Mouse (Mus musculus): ENCODE measurements around the gene Rcsd1.

The Rcsd1 gene

DNA sequence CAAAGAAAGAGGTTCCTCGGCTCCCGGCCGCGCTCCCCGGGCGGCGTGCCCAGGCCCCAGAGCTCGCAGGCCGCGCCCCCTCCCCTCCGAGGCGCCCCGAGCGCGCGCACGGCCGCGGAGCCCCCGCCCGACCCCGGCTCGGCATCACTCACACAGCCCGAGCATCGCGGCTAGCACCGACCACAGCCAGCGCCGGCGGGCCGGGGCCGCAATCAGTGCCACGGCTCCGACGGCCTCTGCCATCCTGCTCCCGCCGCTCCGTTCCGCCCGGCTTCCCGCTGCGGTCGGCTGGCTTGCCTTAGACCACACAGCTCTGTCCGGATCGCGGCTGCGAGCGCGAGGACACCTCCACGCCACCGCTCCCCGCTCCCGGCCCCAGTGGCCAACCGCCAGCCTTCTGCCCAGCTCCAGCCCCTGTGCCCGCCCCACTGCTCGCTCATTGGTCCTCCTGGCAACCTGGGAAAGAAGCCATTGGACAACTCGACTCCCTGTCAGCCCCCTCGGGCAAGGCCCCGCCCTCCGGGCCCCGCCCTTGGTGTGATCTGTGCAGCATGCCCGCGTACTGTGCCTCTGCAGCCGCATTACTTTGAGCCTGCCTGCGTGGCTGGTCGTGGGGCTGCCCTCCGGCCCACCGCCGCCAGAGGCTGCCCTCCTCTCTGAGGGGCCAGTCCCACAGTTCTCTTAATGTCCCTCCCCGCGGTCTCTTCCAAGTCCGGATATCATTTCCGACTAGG lies 75.2 kb downstream of the Rcsd1 start, which contains the start of gene Mpzl1:
Mpzl1 (minus strand) TSS at position 388 of the 734 bp plus-strand sequence.
- in situ Hi-C loops (cut with MboI, MseI), result loop anchor here (5.0 kb wide), 1 partner anchor 37 kb away; no protein-coding TSS in a partner anchor

- in situ Hi-C loops (cut with MboI, MseI), result loop anchor here (5.0 kb wide), 1 partner anchor 36 kb away; no protein-coding TSS in a partner anchor
These were observed 76.2 kb downstream of the Rcsd1 start for GRCm38 (mm10) chr1:165633345-165633744.

DNA sequence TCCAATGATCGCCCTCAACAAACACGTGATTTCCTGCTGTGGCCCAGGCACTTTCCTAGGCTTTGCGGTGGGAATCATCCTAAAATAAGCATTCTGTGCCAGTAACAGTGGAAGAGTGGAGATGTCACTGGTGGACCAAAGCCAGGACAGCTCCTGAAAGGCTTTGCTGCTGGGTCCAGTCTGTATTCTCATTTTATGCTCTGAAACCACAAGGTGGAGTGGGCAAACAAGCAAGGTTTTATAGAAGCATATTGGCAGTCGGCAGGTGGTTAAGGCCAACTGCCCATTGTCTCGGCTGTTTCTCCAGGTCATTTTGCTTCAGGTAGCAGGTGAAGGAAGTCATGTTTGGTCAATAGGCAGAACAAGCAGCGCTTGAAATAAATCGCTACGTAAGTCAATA lies 78.4 kb downstream of the Rcsd1 start:
- in situ Hi-C loops (cut with MboI, MseI), result loop anchor here (5.0 kb wide), 1 partner anchor 34 kb away; no protein-coding TSS in a partner anchor

GRCm38 (mm10) chr1:165629975-165630374 lies 79.6 kb downstream of the Rcsd1 start:
- in situ Hi-C loops (cut with MboI, MseI), result loop anchor here (5.0 kb wide), 1 partner anchor 33 kb away; no protein-coding TSS in a partner anchor

- in situ Hi-C loops (cut with MboI, MseI), result no loop called here
These were observed 81.0 kb downstream of the Rcsd1 start for GRCm38 (mm10) chr1:165628603-165629002.

DNA sequence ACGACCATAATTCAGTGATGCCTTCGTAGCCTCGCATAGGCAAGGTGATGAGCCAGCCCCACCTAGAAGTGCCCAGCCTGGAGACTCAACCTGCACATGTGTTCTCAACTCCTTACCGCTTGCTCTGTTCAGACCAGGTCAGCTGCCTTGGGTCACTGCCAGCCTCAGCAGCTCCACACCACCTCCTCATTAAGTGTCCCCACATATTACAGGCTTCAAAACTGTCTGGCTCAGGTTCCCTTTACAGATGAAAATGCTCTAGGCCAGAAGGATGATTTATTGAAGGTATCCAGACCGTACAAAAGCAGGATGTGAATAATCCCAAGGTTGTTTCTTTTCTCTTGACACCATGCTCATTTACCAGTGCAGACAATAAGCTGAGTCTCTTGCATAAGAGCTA lies 83.7 kb downstream of the Rcsd1 start:
- in situ Hi-C loops (cut with MboI, MseI), result no loop called here

DNA sequence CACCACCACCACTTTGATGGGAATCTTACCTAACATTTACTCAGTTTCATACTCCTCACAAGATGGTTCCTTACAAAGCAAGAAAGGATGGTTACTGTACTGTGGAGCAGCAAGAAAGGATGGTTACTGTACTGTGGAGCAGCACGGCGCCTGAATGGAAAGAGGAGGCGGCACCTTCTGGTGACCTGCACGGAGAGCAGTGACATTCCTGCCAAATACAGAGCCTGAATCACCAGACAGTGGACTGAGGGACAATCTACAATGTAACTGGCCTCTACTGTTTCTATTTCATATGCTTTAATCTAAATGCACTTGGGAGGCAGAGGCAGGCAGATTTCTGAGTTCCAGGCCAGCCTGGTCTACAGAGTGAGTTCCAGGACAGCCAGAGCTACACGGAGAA lies 84.5 kb downstream of the Rcsd1 start:
- in situ Hi-C loops (cut with MboI, MseI), result no loop called here

GRCm38 (mm10) chr1:165618201-165618624 lies 91.3 kb downstream of the Rcsd1 start:
- in situ Hi-C loops (cut with MboI, MseI), result no loop called here

DNA sequence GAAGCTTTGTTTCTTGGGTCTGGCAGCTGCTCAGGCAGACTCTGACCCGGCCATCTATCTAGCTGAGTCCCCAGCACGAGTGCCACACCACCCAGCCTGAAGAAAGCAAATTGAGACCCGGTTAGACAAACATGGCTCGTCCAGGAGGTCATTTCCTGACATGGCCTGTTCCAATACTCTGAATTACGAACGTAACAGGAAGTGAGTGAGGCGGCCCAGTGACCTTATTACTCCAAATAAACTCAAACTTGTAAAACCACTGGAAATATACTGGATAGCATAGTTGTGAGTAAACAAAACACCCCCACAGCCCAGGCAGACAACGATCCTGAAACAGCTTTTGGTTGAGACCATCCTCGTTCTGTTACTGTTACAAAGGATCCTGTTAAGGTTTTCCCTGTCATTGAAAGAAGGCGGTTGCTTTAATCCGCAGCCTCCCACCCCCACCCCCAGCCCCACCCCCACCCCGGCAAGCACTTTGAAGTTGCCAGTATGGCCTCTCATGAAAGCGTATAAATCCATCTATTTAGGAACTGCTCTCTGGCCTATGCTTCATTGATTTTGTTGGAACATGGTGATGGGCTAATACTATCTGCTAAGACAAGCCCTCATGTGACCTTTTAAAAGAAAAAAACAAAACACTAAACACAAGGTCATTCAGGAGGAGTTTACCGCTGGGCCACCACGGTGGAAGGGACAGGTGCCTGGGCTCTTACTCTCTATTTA lies 92.2 kb downstream of the Rcsd1 start:
- in situ Hi-C loops (cut with MboI, MseI), result no loop called here

GRCm38 (mm10) chr1:165616652-165617051 lies 92.9 kb downstream of the Rcsd1 start:
- in situ Hi-C loops (cut with MboI, MseI), result no loop called here

DNA sequence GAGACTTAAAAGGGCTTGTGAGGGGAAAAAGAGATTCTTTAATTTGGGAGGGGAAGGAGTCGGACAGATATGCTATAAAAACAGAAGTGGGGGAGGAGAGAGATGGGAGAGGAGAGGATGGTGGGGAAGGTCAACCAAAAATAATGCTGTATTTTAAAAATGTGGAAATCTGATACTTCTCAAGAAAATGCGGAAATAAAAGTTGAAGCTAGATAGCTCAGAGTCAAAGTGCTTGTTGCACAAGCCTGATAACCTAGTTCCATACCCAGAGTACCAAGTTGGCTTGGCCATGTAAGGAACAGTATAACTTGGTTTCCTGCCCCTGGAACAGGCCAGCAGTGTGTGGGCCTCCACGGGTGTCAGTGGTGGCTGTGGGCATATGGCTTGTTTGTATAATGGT lies 94.8 kb downstream of the Rcsd1 start:
- in situ Hi-C loops (cut with MboI, MseI), result no loop called here

- in situ Hi-C loops (cut with MboI, MseI), result no loop called here
These were observed 95.6 kb downstream of the Rcsd1 start for GRCm38 (mm10) chr1:165613926-165614325.

DNA sequence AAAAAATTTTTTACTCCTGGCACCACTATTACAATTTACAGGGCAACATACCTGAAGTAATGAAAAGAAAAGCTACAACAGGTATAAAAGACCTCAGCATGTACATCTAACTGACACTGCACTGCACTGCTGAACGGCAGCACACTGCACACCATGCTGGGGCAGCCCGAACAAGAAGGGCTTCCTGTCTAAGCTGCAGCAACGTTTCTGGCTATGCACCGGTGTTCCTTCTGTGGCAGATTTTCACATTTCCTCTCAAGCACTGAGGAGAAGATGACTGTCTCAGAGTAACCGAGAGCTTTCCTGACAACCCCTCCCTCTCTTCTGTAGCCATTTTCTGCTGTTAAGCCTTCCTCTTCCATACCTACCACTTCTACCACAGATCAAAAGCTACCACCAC lies 96.8 kb downstream of the Rcsd1 start:
- in situ Hi-C loops (cut with MboI, MseI), result no loop called here

GRCm38 (mm10) chr1:165610321-165610999 lies 99.1 kb downstream of the Rcsd1 start:
- in situ Hi-C loops (cut with MboI, MseI), result no loop called here

DNA sequence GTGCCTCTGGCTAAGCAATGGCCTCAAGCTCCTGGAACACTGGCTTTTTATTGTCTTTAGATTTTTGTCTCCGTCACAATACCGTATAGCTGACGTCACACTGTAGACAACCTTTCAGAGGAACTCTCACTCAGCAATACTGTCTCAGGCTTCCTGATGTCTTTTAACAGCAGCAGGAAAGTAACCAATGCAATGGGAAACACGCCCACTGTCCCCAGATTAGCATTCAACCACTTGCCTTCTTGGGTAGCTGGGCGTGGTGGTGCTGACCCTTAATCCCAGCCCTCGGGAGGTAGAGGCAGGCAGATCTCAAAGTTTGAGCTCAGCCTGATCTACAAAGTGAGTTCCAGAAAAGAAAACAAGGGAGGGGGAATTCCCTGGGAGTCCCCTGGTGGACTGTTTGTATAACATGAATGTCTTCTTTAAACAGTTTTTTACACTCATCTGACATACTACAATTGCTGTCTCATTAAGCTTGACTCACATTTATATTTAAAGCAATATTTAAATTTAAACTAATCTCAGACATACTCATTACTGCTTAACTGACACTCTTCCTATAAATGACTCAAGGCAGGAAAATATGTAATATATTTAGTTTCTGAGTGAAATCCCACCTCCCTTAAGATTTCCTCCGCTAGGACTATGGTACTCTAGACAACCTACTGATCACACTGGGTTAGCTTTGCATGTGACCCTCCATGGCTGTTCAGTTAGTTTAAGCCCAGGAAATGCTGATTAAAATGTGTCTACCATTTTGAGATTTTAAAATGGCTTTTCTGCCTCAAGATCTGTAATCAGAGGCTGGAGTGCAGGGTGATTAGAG lies 99.8 kb downstream of the Rcsd1 start:
- in situ Hi-C loops (cut with MboI, MseI), result no loop called here

DNA sequence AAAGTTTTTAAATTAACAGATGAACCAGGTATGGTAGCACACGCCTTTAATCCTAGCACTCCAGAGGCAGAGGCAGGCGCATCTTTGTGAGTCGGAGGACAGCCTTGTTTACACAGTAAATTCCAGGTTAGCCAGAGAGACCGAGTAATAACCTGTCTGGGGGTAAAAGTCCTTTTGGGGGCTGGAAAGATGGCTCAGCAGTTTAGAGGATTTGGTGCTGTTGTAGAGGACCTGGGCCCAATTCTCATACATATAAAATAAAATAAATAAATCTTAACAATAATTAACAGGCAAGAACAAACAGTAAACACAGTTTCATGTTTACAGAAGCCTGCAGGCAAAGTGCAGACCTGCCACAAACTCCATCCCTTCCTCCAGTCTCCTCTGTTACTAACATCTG lies 100.7 kb downstream of the Rcsd1 start:
- in situ Hi-C loops (cut with MboI, MseI), result no loop called here

GRCm38 (mm10) chr1:165605774-165606173 lies 103.8 kb downstream of the Rcsd1 start:
- in situ Hi-C loops (cut with MboI, MseI), result no loop called here

GRCm38 (mm10) chr1:165605108-165605507 lies 104.4 kb downstream of the Rcsd1 start:
- in situ Hi-C loops (cut with MboI, MseI), result no loop called here

- in situ Hi-C loops (cut with MboI, MseI), result no loop called here
These were observed 105.4 kb downstream of the Rcsd1 start for GRCm38 (mm10) chr1:165604203-165604602.

DNA sequence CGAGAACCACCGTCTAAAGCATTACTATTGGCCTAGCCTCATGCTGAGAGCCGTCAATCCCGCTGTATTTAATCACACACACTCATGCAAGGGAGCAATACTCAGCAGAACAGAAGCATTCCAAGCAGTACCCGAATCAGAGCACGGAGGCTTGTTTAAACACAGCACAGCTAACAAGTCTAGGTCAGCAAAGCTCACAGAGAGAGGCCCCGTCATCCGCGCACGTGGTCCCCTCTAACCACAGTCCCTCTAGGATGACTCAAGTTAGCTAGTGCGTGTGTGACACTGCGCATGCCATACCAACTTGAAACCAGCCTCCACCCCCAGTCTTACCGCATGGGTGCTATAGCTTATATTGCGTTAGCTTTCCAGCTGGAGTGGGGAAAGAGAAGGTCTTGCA lies 106.3 kb downstream of the Rcsd1 start:
- in situ Hi-C loops (cut with MboI, MseI), result no loop called here

GRCm38 (mm10) chr1:165601775-165602280 lies 107.7 kb downstream of the Rcsd1 start:
- in situ Hi-C loops (cut with MboI, MseI), result no loop called here
